Mouse (Mus musculus) lung, postnatal 14 days (tissue): ENCODE measurements around the gene Vwa8.
"Not testable (repeated sequence)": the region's sequence is repeated elsewhere in the genome, so short reads cannot be mapped to it uniquely, and the experiment has no call there.

Experiments
- DNase-seq: peaks from one replicate; pipeline ENCODE4 v3.0.0; 2021

The Vwa8 gene

GRCm38 (mm10) chr14:78987543-78987942, 138.7 kb downstream of the Vwa8 start:
- DNase-seq, result peak; percentile 9

GRCm38 (mm10) chr14:78992456-78992855, 143.6 kb downstream of the Vwa8 start:
- no peak for DNase-seq

GRCm38 (mm10) chr14:78993515-78993914, 144.7 kb downstream of the Vwa8 start:
- DNase-seq, result no peak

GRCm38 (mm10) chr14:78996359-78996758, 147.5 kb downstream of the Vwa8 start:
- DNase-seq, result no peak

- DNase-seq, result peak; percentile 33
These were observed 154.7 kb downstream of the Vwa8 start for GRCm38 (mm10) chr14:79003576-79003975.

GRCm38 (mm10) chr14:79017710-79018109, 168.9 kb downstream of the Vwa8 start:
- not testable (repeated sequence) for DNase-seq

GRCm38 (mm10) chr14:79018564-79018963, 169.7 kb downstream of the Vwa8 start:
- DNase-seq, result no peak

GRCm38 (mm10) chr14:79021725-79022124, 172.9 kb downstream of the Vwa8 start:
- DNase-seq, result no peak

- no peak for DNase-seq
These were observed 180.2 kb downstream of the Vwa8 start for GRCm38 (mm10) chr14:79028996-79029575.

- DNase-seq, result no peak
These were observed 181.9 kb downstream of the Vwa8 start for GRCm38 (mm10) chr14:79030715-79031114.

- no peak for DNase-seq
These were observed 182.4 kb downstream of the Vwa8 start for GRCm38 (mm10) chr14:79031230-79031740.

GRCm38 (mm10) chr14:79033396-79033795, 184.5 kb downstream of the Vwa8 start:
- DNase-seq, result no peak

GRCm38 (mm10) chr14:79034511-79034913, 185.7 kb downstream of the Vwa8 start:
- peak; percentile 57 for DNase-seq

GRCm38 (mm10) chr14:79035575-79035974, 186.7 kb downstream of the Vwa8 start:
- no peak for DNase-seq

- DNase-seq, result no peak
These were observed 198.3 kb downstream of the Vwa8 start for GRCm38 (mm10) chr14:79047186-79047585.

- no peak for DNase-seq
These were observed 199.1 kb downstream of the Vwa8 start for GRCm38 (mm10) chr14:79047956-79048355.

- DNase-seq, result no peak
These were observed 200.7 kb downstream of the Vwa8 start for GRCm38 (mm10) chr14:79049544-79049943.

GRCm38 (mm10) chr14:79065636-79066035, 216.8 kb downstream of the Vwa8 start:
- no peak for DNase-seq

GRCm38 (mm10) chr14:79069515-79069914, 220.7 kb downstream of the Vwa8 start:
- DNase-seq, result no peak

- peak; percentile 20 for DNase-seq
These were observed 225.9 kb downstream of the Vwa8 start for GRCm38 (mm10) chr14:79074786-79075185.

- peak; percentile 69 for DNase-seq
These were observed 227.9 kb downstream of the Vwa8 start for GRCm38 (mm10) chr14:79076560-79077300.

GRCm38 (mm10) chr14:79083573-79083972, 234.7 kb downstream of the Vwa8 start:
- DNase-seq, result no peak

- no peak for DNase-seq
These were observed 237.2 kb downstream of the Vwa8 start for GRCm38 (mm10) chr14:79086006-79086405.

GRCm38 (mm10) chr14:79089464-79089863, 240.6 kb downstream of the Vwa8 start:
- peak; percentile 29 for DNase-seq
